Mouse (Mus musculus): Measurements from ENCODE around the gene Irf4.
A peak's percentile ranks its signal among the peaks of the same experiment; 100 is the strongest.

Irf4 gene

GRCm38 (mm10) chr13:30738310-30738840, 10.7 kb upstream of the Irf4 start:
- DNase-seq (ENCODE audit: low spot score): no peak

GRCm38 (mm10) chr13:30741172-30741571, 7.9 kb upstream of the Irf4 start:
- no peak for DNase-seq (ENCODE audit: low spot score)

GRCm38 (mm10) chr13:30742411-30742970, 6.5 kb upstream of the Irf4 start:
- DNase-seq (ENCODE audit: low spot score): no peak

GRCm38 (mm10) chr13:30745121-30745520, 3.9 kb upstream of the Irf4 start:
- DNase-seq (ENCODE audit: low spot score): no peak

GRCm38 (mm10) chr13:30747068-30747467, 2.0 kb upstream of the Irf4 start:
- DNase-seq (ENCODE audit: low spot score): no peak

- no peak for DNase-seq (ENCODE audit: low spot score)
Observed at GRCm38 (mm10) chr13:30747504-30747903, 1.5 kb upstream of the Irf4 start.

- no peak for DNase-seq (ENCODE audit: low spot score)
Observed at GRCm38 (mm10) chr13:30748321-30748720, 705 bp upstream of the Irf4 start.

GRCm38 (mm10) chr13:30749557-30750141, 623 bp downstream of the Irf4 start:
- DNase-seq (ENCODE audit: low spot score): no peak

GRCm38 (mm10) chr13:30750461-30751303, 1.7 kb downstream of the Irf4 start:
- no peak for DNase-seq (ENCODE audit: low spot score)

GRCm38 (mm10) chr13:30751304-30751580, 2.2 kb downstream of the Irf4 start:
- no peak for DNase-seq (ENCODE audit: low spot score)

GRCm38 (mm10) chr13:30752581-30753187, 3.7 kb downstream of the Irf4 start:
- DNase-seq (ENCODE audit: low spot score): no peak

- no peak for DNase-seq (ENCODE audit: low spot score)
Observed at GRCm38 (mm10) chr13:30753441-30753840, 4.4 kb downstream of the Irf4 start.

- no peak for DNase-seq (ENCODE audit: low spot score)
Observed at GRCm38 (mm10) chr13:30754066-30754465, 5.0 kb downstream of the Irf4 start.

GRCm38 (mm10) chr13:30754825-30755476, 5.9 kb downstream of the Irf4 start:
- DNase-seq (ENCODE audit: low spot score): no peak

GRCm38 (mm10) chr13:30755577-30755976, 6.6 kb downstream of the Irf4 start:
- no peak for DNase-seq (ENCODE audit: low spot score)

GRCm38 (mm10) chr13:30755998-30756639, 7.1 kb downstream of the Irf4 start:
- no peak for DNase-seq (ENCODE audit: low spot score)

- DNase-seq (ENCODE audit: low spot score): no peak
Observed at GRCm38 (mm10) chr13:30757264-30757900, 8.4 kb downstream of the Irf4 start.

- DNase-seq (ENCODE audit: low spot score): no peak
Observed at GRCm38 (mm10) chr13:30758789-30759381, 9.9 kb downstream of the Irf4 start.

- DNase-seq (ENCODE audit: low spot score): no peak
Observed at GRCm38 (mm10) chr13:30760374-30761090, 11.5 kb downstream of the Irf4 start.

- peak; percentile 23 for DNase-seq (ENCODE audit: low spot score)
Observed at GRCm38 (mm10) chr13:30761151-30761631, 12.2 kb downstream of the Irf4 start.
